Mouse (Mus musculus) lung, postnatal 0 days (tissue): Measurements from ENCODE around the gene Med19.
"Not testable (repeated sequence)": the region's sequence is repeated elsewhere in the genome, so short reads cannot be mapped to it uniquely, and the experiment has no call there.

Source experiments
- CTCF ChIP-seq: IDR thresholded peaks from 2 replicates; pipeline ENCODE4 v1.5.1; 2016; ENCODE audit warnings: antibody characterized with exemption, mild to moderate bottlenecking
- EP300 ChIP-seq: IDR thresholded peaks from 2 replicates; pipeline ENCODE4 v1.6.1; 2016; ENCODE audit warnings: antibody characterized with exemption, mild to moderate bottlenecking, control low read depth

DNA sequence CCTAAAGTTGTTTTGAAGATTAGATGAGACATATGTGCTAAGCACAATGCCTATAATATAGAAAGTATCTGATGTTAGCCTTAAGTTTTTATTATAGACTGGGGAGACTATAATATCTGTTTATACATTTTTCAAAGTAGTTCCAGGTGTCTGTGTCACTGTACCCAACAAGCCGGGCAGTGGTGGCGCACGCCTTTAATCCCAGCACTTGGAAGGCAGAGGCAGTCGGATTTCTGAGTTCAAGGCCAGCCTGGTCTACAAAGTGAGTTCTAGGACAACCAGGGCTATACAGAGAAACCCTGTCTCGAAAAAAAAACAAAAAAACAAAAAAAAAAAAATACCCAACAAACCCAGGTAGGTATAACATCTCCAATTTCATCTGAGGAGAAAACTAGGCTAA, 50.0 kb downstream of the Med19 start:
- TF ChIP-seq CTCF, EP300: not testable (repeated sequence)
